Mouse (Mus musculus) CD4-positive, CD25-positive, alpha-beta regulatory T cell, adult 2 months (primary cell): Measurements from ENCODE around the gene Mapk10.
"Not testable (repeated sequence)": the region's sequence is repeated elsewhere in the genome, so short reads cannot be mapped to it uniquely, and the experiment has no call there.

Experiments
- DNase-seq: peaks from one replicate; pipeline ENCODE4 v3.0.0-alpha.2; 2012; ENCODE audit warnings: low read depth, low spot score

The Mapk10 gene

DNA sequence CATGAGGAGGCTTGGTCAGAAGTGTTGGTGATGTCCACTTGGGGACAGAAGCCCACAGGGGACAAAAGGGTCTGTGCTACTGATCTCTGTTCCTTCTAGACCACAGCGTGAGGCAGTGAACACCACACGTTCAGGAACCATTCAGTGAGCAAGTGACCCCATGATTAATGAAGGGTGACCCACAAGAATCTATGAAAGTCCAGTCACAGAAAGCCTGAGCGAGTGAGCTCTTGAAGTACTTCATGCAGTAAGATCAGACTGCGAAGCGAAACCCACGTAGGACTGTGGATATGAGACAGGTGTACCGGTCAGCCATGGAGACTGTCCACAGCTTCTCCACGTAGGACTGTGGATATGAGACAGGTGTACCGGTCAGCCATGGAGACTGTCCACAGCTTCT, 338.1 kb downstream of the Mapk10 start:
- DNase-seq, result not testable (repeated sequence)

DNA sequence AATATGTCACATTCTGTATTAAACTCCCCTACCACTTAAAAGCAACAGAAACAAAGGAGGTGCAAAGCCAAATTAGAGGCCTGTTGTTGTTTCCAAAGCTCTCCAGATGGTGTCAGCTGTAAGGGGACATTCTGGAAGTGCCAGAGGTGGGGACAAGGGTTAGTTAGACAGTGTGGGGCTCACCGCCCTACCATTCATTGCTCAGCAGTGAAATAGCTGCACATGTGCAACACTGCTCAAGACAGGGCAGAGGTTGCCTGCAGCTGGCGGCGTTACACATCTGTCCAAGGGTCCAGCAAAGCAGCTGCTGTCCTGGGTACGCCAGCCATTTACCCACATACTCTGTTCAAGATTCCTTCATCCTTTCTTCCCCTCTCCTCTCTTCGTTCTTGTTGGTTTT, 342.9 kb downstream of the Mapk10 start:
- no peak for DNase-seq

DNA sequence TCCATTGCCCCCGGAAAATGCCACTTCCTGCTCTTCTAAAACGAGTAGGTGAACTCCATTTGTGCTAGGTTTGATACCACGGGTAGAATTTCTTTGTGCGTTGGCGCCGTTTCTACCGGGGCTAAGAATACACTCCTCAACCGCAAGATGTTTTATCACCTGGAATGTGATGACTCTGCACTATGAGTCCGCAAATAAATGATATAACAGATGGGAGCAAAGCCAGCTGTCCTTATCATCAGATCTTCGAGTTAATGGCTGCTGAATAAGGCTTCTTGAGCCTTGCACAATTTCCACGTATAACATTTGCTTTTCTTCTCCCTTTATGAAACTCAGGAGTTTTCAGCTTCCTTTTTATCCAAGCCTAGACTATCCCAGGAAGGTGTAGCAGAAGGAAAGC, 351.4 kb downstream of the Mapk10 start:
- no peak for DNase-seq

DNA sequence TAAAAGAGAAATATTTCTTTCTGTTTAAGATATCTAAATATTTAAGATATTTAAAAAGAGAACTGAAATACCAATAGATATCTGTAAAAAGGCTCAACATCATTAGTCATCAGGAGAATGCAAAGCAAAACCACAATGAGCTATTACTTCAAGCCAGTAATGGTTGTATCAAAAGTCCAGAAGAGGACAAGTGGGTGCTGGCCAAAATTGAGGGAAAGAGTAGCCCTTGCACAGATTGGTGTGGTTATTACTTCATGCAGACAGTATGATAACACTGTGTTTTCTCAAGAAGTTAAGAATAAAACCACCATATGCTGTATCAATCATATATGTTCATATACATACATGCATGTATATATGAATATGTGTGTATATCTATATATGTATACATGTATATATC, 353.1 kb downstream of the Mapk10 start:
- DNase-seq, result no peak
